Mouse (Mus musculus) spleen, adult 2 months (tissue): ENCODE data around the gene Snx30.

Source experiments
- CTCF ChIP-seq: fragments of 200-500 bp; IDR thresholded peaks from 2 replicates; pipeline ENCODE4 v1.5.1; 2011; ENCODE audit warnings: mild to moderate bottlenecking, inconsistent platforms; ENCODE audit not compliant: insufficient read depth, insufficient read length, insufficient replicate concordance; ENCODE audit errors: extremely low read depth
- POLR2A ChIP-seq: fragments of 200-500 bp; IDR thresholded peaks from 2 replicates; pipeline ENCODE4 v1.6.1; 2011; ENCODE audit warnings: low read depth, low read length, inconsistent platforms

DNA sequence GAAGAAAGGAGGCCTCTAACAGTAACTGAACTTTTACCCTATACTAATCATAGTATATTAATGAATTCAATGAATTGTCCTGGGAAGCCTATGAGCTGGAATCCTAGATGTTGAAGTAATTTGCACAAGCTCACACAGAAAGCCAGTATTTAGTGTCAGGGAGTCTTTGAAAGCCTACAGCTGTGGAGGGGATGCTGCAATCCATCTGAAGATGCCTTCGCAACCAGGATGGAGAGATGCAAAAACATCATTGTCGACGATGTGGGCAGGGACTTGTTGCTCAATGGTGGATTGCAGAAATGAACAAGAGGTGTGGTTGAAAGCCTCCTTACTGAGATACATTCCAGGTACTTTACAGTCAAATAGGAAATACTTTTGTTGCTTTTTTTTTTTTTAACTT, 112.3 kb downstream of the Snx30 start:
- no peak for TF ChIP-seq POLR2A
- TF ChIP-seq CTCF, result no peak
